Comparison of ENCODE assay signal across 8 mouse cellular contexts in the genomic region with DNA sequence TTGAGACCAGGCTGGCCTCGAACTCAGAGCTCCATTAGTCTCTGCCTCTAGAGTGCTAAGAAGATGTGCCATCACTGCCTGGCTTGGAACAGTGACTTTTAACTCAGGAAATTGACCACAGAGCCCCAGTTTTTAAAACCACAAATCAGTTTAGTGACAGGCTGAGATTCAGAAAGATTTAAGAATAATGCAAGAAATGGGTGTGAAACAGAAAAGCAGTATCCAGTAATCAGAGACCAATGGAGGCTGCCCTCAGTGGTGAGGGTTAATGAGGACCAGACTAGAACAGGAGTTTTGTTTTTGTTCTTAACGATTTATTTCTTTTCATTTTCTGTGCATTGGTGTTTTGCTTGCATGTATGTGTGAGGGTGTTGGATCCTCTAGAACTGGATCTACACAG. TPM values are rescaled to one million over a fixed set of nuclear protein-coding genes. Genes with fewer than 3 reads are reported as not detected.
DNase-seq lines count a peak whose midpoint lies in the region; ATAC-seq lines count a peak whose summit lies in the region.

No protein-coding gene starts in this region.

- H3K4me3 ChIP-seq in midbrain, embryonic 10.5 days, result peak overlapping the region; percentile 77
- H3K4me3 ChIP-seq in midbrain, embryonic 11.5 days (ENCODE audit: low read depth, low read length), result no peak overlapping the region
- peak overlapping the region; percentile 70 for H3K4me3 ChIP-seq in limb, embryonic 13.5 days
- peak overlapping the region; percentile 83; the same call in 1 of the 2 replicates for H3K4me3 ChIP-seq in stomach, embryonic 16.5 days (replicated peaks; ENCODE audit: low read length)

- H3K9ac ChIP-seq in midbrain, embryonic 11.5 days (ENCODE audit: low read length), result no peak overlapping the region
- H3K9ac ChIP-seq in limb, embryonic 13.5 days, result peak overlapping the region; percentile 87; the same call in 1 of the 2 replicates
- peak overlapping the region; percentile 85 for H3K9ac ChIP-seq in stomach, embryonic 16.5 days (ENCODE audit: low read length)

- no peak for ATAC-seq in midbrain, embryonic 11.5 days (ENCODE audit: low FRiP score)
- no peak for ATAC-seq in limb, embryonic 13.5 days (ENCODE audit: low FRiP score, low read depth)
- no peak for ATAC-seq in stomach, embryonic 16.5 days (ENCODE audit: insufficient read depth, low FRiP score)

- H3K36me3 ChIP-seq in midbrain, embryonic 10.5 days, result peaks cover 27% of the 10 kb centered on the region
- H3K36me3 ChIP-seq in midbrain, embryonic 11.5 days (ENCODE audit: control insufficient read depth, insufficient read depth, low read length), result peaks cover 7% of the 10 kb centered on the region; the same call in 1 of the 2 replicates
- peaks cover 21% of the 10 kb centered on the region for H3K36me3 ChIP-seq in limb, embryonic 13.5 days
- no peaks in the 10 kb centered on the region for H3K36me3 ChIP-seq in stomach, embryonic 16.5 days (ENCODE audit: control insufficient read depth, insufficient read depth, low read length)

- WGBS in midbrain, embryonic 10.5 days, result 85% methylated on average over 2 of the region's 2 CpGs
- 81% methylated on average over 2 of the region's 2 CpGs for WGBS in midbrain, embryonic 11.5 days
- 64% methylated on average over 2 of the region's 2 CpGs for WGBS in limb, embryonic 13.5 days
- 74% methylated on average over 2 of the region's 2 CpGs for WGBS in stomach, embryonic 16.5 days

- H3K27me3 ChIP-seq in midbrain, embryonic 10.5 days (ENCODE audit: low read depth, poor library complexity, severe bottlenecking), result no peaks in the 10 kb centered on the region
- H3K27me3 ChIP-seq in midbrain, embryonic 11.5 days (ENCODE audit: control insufficient read depth, insufficient read depth, low read length), result no peaks in the 10 kb centered on the region
- H3K27me3 ChIP-seq in limb, embryonic 13.5 days, result no peaks in the 10 kb centered on the region
- no peaks in the 10 kb centered on the region for H3K27me3 ChIP-seq in stomach, embryonic 16.5 days (ENCODE audit: control insufficient read depth, insufficient read depth, low read length)

- peak overlapping the region; percentile 94 for H3K27ac ChIP-seq in midbrain, embryonic 10.5 days (replicated peaks)
- H3K27ac ChIP-seq in midbrain, embryonic 11.5 days (ENCODE audit: low read depth, low read length), result no peak overlapping the region
- H3K27ac ChIP-seq in limb, embryonic 13.5 days, result peak overlapping the region; percentile 98
- peak overlapping the region; percentile 98; the same call in 1 of the 2 replicates for H3K27ac ChIP-seq in stomach, embryonic 16.5 days (ENCODE audit: low read length)

- peak; percentile 21 for DNase-seq in embryo, embryonic 9.5 days (ENCODE audit: extremely low spot score)
- no peak for DNase-seq in embryo, embryonic 11 days
- DNase-seq in midbrain, embryonic 10.5 days (ENCODE audit: low spot score), result no peak
- no peak for DNase-seq in midbrain, embryonic 11.5 days (ENCODE audit: low spot score, missing footprints)
- DNase-seq in layer of hippocampus, adult 18-20 months (ENCODE audit: low spot score in 2 of 2), result no peak
- DNase-seq in cerebellum, postnatal 25 days, result no peak

- no peak overlapping the region for H3K4me2 ChIP-seq in midbrain, embryonic 11.5 days
- peak overlapping the region; percentile 78 for H3K4me2 ChIP-seq in limb, embryonic 13.5 days (replicated peaks)
- H3K4me2 ChIP-seq in stomach, embryonic 16.5 days (ENCODE audit: low read depth, low read length), result peak overlapping the region; percentile 86

- H3K4me1 ChIP-seq in midbrain, embryonic 10.5 days, result peaks cover 22% of the 10 kb centered on the region
- peaks cover 10% of the 10 kb centered on the region for H3K4me1 ChIP-seq in midbrain, embryonic 11.5 days (ENCODE audit: control insufficient read depth, insufficient read depth, low read length)
- H3K4me1 ChIP-seq in limb, embryonic 13.5 days, result peaks cover 20% of the 10 kb centered on the region
- H3K4me1 ChIP-seq in stomach, embryonic 16.5 days (ENCODE audit: control insufficient read depth, insufficient read depth, low read length), result peaks cover 18% of the 10 kb centered on the region

- H3K9me3 ChIP-seq in midbrain, embryonic 10.5 days (replicated peaks), result no peaks in the 10 kb centered on the region
- no peaks in the 10 kb centered on the region for H3K9me3 ChIP-seq in midbrain, embryonic 11.5 days (ENCODE audit: control insufficient read depth, low read length)
- no peaks in the 10 kb centered on the region for H3K9me3 ChIP-seq in limb, embryonic 13.5 days
- no peaks in the 10 kb centered on the region for H3K9me3 ChIP-seq in stomach, embryonic 16.5 days (replicated peaks; ENCODE audit: control insufficient read depth, low read length)

RNA-seq across cellular contexts. Expression of a gene that starts 0.7 kb away (rescaled TPM):
- 1,189 and 1,392 TPM in 2 replicates for polyA plus RNA-seq in midbrain, embryonic 10.5 days (2016; fragmentation: Nextera tagmentation; extraction: Ambion mirVana)
- 1,035 and 1,053 TPM in 2 replicates for polyA plus RNA-seq in midbrain, embryonic 11.5 days (2014; fragmentation: Nextera tagmentation; extraction: Ambion mirVana)
- polyA plus RNA-seq in limb, embryonic 13.5 days (2015; fragmentation: Nextera tagmentation; extraction: Ambion mirVana), result 1,184 and 1,195 TPM in 2 replicates
- polyA plus RNA-seq in stomach, embryonic 16.5 days (2015; fragmentation: Nextera tagmentation; extraction: Ambion mirVana), result 1,350 and 1,396 TPM in 2 replicates
- total RNA-seq in layer of hippocampus, adult 18-20 months (2021), result 100 to 1,000 TPM; 153 to 155 TPM

RNA-seq across cellular contexts. Expression of a gene that starts 23.5 kb away (rescaled TPM):
- 42.0 and 47.1 TPM in 2 replicates for polyA plus RNA-seq in midbrain, embryonic 10.5 days (2016; fragmentation: Nextera tagmentation; extraction: Ambion mirVana)
- 23.6 and 28.0 TPM in 2 replicates for polyA plus RNA-seq in midbrain, embryonic 11.5 days (2014; fragmentation: Nextera tagmentation; extraction: Ambion mirVana)
- 25.0 and 27.1 TPM in 2 replicates for polyA plus RNA-seq in limb, embryonic 13.5 days (2015; fragmentation: Nextera tagmentation; extraction: Ambion mirVana)
- 19.4 and 21.1 TPM in 2 replicates for polyA plus RNA-seq in stomach, embryonic 16.5 days (2015; fragmentation: Nextera tagmentation; extraction: Ambion mirVana)
- 10 to 100 TPM; 17.0 TPM for total RNA-seq in layer of hippocampus, adult 18-20 months (2021)

RNA-seq across cellular contexts. Expression of a gene that starts 23.6 kb away (rescaled TPM):
- 34.8 TPM in 2 replicates for polyA plus RNA-seq in midbrain, embryonic 10.5 days (2016; fragmentation: Nextera tagmentation; extraction: Ambion mirVana)
- polyA plus RNA-seq in midbrain, embryonic 11.5 days (2014; fragmentation: Nextera tagmentation; extraction: Ambion mirVana), result 34.3 and 37.7 TPM in 2 replicates
- polyA plus RNA-seq in limb, embryonic 13.5 days (2015; fragmentation: Nextera tagmentation; extraction: Ambion mirVana), result 23.8 and 27.5 TPM in 2 replicates
- polyA plus RNA-seq in stomach, embryonic 16.5 days (2015; fragmentation: Nextera tagmentation; extraction: Ambion mirVana), result 24.8 and 27.6 TPM in 2 replicates
- 1 to 10 TPM; 4.6 to 7.8 TPM for total RNA-seq in layer of hippocampus, adult 18-20 months (2021)

RNA-seq across cellular contexts. Expression of a gene that starts 33.2 kb away (rescaled TPM):
- 529 and 547 TPM in 2 replicates for polyA plus RNA-seq in midbrain, embryonic 10.5 days (2016; fragmentation: Nextera tagmentation; extraction: Ambion mirVana)
- 544 TPM in 2 replicates for polyA plus RNA-seq in midbrain, embryonic 11.5 days (2014; fragmentation: Nextera tagmentation; extraction: Ambion mirVana)
- 774 and 800 TPM in 2 replicates for polyA plus RNA-seq in limb, embryonic 13.5 days (2015; fragmentation: Nextera tagmentation; extraction: Ambion mirVana)
- 784 and 808 TPM in 2 replicates for polyA plus RNA-seq in stomach, embryonic 16.5 days (2015; fragmentation: Nextera tagmentation; extraction: Ambion mirVana)
- total RNA-seq in layer of hippocampus, adult 18-20 months (2021), result 100 to 1,000 TPM; 395 to 397 TPM

RNA-seq across cellular contexts. Expression of a gene that starts 36.1 kb away (rescaled TPM):
- polyA plus RNA-seq in midbrain, embryonic 10.5 days (2016; fragmentation: Nextera tagmentation; extraction: Ambion mirVana), result 6.6 and 6.7 TPM in 2 replicates
- 5.5 and 6.1 TPM in 2 replicates for polyA plus RNA-seq in midbrain, embryonic 11.5 days (2014; fragmentation: Nextera tagmentation; extraction: Ambion mirVana)
- polyA plus RNA-seq in limb, embryonic 13.5 days (2015; fragmentation: Nextera tagmentation; extraction: Ambion mirVana), result 10.9 and 11.4 TPM in 2 replicates
- 5.1 and 7.6 TPM in 2 replicates for polyA plus RNA-seq in stomach, embryonic 16.5 days (2015; fragmentation: Nextera tagmentation; extraction: Ambion mirVana)
- 1 to 10 TPM; 3.7 TPM for total RNA-seq in layer of hippocampus, adult 18-20 months (2021)
